Mouse (Mus musculus) limb, embryonic 11.5 days (tissue): ENCODE measurements around the gene Bco1. TPM values are rescaled to one million over a fixed set of nuclear protein-coding genes. Genes with fewer than 3 reads are reported as not detected.

Experiments
- ATAC-seq: fragments of 200-750 bp; cut with Nextera tagmentation; 2 replicates; pipeline ENCODE4 v1.8.0; 2017; ENCODE audit warnings: low read depth; ENCODE audit not compliant: insufficient number of reproducible peaks, low FRiP score, low TSS enrichment
- DNase-seq: peaks from one replicate; pipeline ENCODE4 v3.0.0-alpha.2; 2015; ENCODE audit warnings: low spot score
- H3K27ac ChIP-seq: fragments of 300-500 bp; sonication (generic); replicated peaks from 2 replicates; pipeline ENCODE4 v1.5.1; 2014; ENCODE audit warnings: low read depth, mild to moderate bottlenecking, low read length
- H3K27me3 ChIP-seq: fragments of 300-500 bp; sonication (generic); 2 replicates; pipeline ENCODE4 v1.6.1; 2014; ENCODE audit warnings: mild to moderate bottlenecking, low read length, mixed read lengths; ENCODE audit not compliant: control insufficient read depth, insufficient read depth
- H3K36me3 ChIP-seq: fragments of 300-500 bp; sonication (generic); 2 replicates; pipeline ENCODE4 v1.6.1; 2014; ENCODE audit warnings: mild to moderate bottlenecking, low read length, moderate library complexity, mixed read lengths; ENCODE audit not compliant: control insufficient read depth, insufficient read depth
- H3K4me1 ChIP-seq: fragments of 300-500 bp; sonication (generic); 2 replicates; pipeline ENCODE4 v1.6.1; 2014; ENCODE audit warnings: low read length, mixed read lengths; ENCODE audit not compliant: control insufficient read depth, insufficient read depth
- H3K4me2 ChIP-seq: fragments of 300-500 bp; sonication (generic); 2 replicates; pipeline ENCODE4 v1.6.1; 2014; ENCODE audit warnings: low read depth, mild to moderate bottlenecking, moderate library complexity; ENCODE audit not compliant: severe bottlenecking
- H3K4me3 ChIP-seq: fragments of 300-500 bp; sonication (generic); 2 replicates; pipeline ENCODE4 v1.5.1; 2014; ENCODE audit warnings: low read depth, low read length
- H3K9ac ChIP-seq: fragments of 300-500 bp; sonication (generic); 2 replicates; pipeline ENCODE4 v1.6.1; 2014; ENCODE audit warnings: mild to moderate bottlenecking, low read length
- H3K9me3 ChIP-seq: fragments of 300-500 bp; sonication (generic); 2 replicates; pipeline ENCODE4 v1.6.1; 2016; ENCODE audit warnings: low read length; ENCODE audit not compliant: control insufficient read depth
- WGBS: fragments of 180-500 bp; shearing (Covaris S2); extraction: QIAGEN DNeasy Blood & Tissue Kit; methylation state at CpG from one replicate; pipeline ENCODE4 v1.1.7; 2014; 5-methylcytosine and 5-hydroxymethylcytosine counted together
- polyA plus RNA-seq: library from polyadenylated mRNA; unstranded; fragments of >200 nt; fragmentation: Nextera tagmentation; extraction: Ambion mirVana; gene quantifications from 2 replicates; pipeline ENCODE4 v1.2.1, GENCODE M21; 2014

The Bco1 gene
- not detected in 2 replicates for polyA plus RNA-seq

- Histone ChIP-seq H3K9me3 (no peaks in the 10 kb centered on the region), H3K27ac (no peak within 1 kb of the TSS), H3K4me3 (no peak within 1 kb of the TSS), H3K9ac (no peak within 1 kb of the TSS), H3K36me3 (no peaks in the 10 kb centered on the region), H3K27me3 (no peaks in the 10 kb centered on the region), H3K4me1 (no peaks in the 10 kb centered on the region; the same call in 1 of the 2 replicates), H3K4me2 (no peak within 1 kb of the TSS)
- 50% methylated on average over 12 of the region's 12 CpGs for WGBS
- DNase-seq (no peak), ATAC-seq (no peak)
These were observed at the start of gene Bco1 for GRCm38 (mm10) chr8:117095647-117096046. Gene Bco1, plus strand, starts transcription at chr8:117095854.

DNA sequence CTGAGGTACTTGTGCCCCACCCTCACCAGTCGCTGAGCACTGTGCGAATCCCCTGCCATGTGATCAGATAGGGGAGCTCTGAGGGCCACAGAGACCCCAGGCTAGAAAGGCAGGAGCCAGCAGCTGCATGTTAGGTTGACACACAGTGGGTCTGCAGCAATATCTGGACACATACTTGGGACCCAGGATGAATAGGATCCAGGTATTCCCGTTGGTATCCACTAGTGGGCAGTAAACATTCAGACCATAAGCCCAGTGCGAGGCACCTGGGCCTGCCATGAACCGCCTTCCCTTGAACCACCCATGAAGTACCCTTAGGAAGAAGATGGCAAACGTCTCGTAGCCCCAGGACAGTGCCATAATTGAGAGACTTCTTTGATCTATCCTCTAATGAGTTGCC lies 46.2 kb upstream of the Bco1 start:
- Histone ChIP-seq H3K4me2 (no peak overlapping the region), H3K9ac (no peak overlapping the region), H3K9me3 (no peaks in the 10 kb centered on the region), H3K36me3 (no peaks in the 10 kb centered on the region), H3K27me3 (no peaks in the 10 kb centered on the region), H3K27ac (no peak overlapping the region), H3K4me3 (no peak overlapping the region), H3K4me1 (no peaks in the 10 kb centered on the region)
- ATAC-seq = no peak
- DNase-seq = no peak
- WGBS = 61% methylated on average over 7 of the region's 7 CpGs

DNA sequence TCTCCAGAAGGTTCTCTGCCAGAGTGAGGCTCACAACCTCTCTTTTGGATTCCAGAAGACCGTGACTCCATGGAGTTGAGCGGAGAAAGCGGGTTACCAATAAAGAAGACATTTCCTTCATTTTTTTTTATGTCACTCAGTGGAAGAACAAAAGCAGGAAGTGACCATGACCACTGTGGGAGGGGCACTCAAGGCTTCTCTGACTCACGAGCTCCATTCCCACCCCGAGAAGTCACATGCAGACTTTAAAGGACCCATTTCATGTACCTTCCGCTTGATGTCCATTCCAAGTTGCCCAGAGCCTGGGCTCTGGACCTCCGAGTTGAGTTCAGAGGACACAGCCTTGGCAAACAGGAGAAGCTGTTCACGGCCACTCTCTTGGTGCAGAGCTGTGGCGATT lies 44.9 kb upstream of the Bco1 start:
- Histone ChIP-seq H3K4me1 (no peaks in the 10 kb centered on the region), H3K4me2 (no peak overlapping the region), H3K9me3 (no peaks in the 10 kb centered on the region), H3K27ac (no peak overlapping the region), H3K27me3 (no peaks in the 10 kb centered on the region), H3K36me3 (no peaks in the 10 kb centered on the region), H3K9ac (no peak overlapping the region), H3K4me3 (no peak overlapping the region)
- ATAC-seq (no peak), DNase-seq (no peak)
- 88% methylated on average over 9 of the region's 9 CpGs for WGBS

- 55% methylated on average over 9 of the region's 9 CpGs for WGBS
- DNase-seq = no peak
- Histone ChIP-seq H3K9ac (no peak overlapping the region), H3K4me3 (no peak overlapping the region), H3K9me3 (no peaks in the 10 kb centered on the region), H3K27me3 (no peaks in the 10 kb centered on the region), H3K4me2 (no peak overlapping the region), H3K27ac (no peak overlapping the region), H3K4me1 (no peaks in the 10 kb centered on the region), H3K36me3 (no peaks in the 10 kb centered on the region)
- no peak for ATAC-seq
These were observed 44.3 kb upstream of the Bco1 start for GRCm38 (mm10) chr8:117051316-117051715.

GRCm38 (mm10) chr8:117053135-117054079 lies 42.2 kb upstream of the Bco1 start:
- DNase-seq = no peak
- Histone ChIP-seq H3K27ac (no peak overlapping the region), H3K9me3 (no peaks in the 10 kb centered on the region), H3K4me3 (no peak overlapping the region), H3K4me1 (no peaks in the 10 kb centered on the region), H3K4me2 (no peak overlapping the region), H3K36me3 (no peaks in the 10 kb centered on the region), H3K9ac (no peak overlapping the region), H3K27me3 (no peaks in the 10 kb centered on the region)
- 74% methylated on average over 12 of the region's 12 CpGs for WGBS
- no peak for ATAC-seq

- H3K4me1 ChIP-seq = no peaks in the 10 kb centered on the region
- ATAC-seq = no peak
- H3K4me3 ChIP-seq = no peak overlapping the region
- 89% methylated on average over 3 of the region's 3 CpGs for WGBS
- no peak overlapping the region for H3K9ac ChIP-seq
- no peaks in the 10 kb centered on the region for H3K36me3 ChIP-seq
- DNase-seq = no peak
- H3K27me3 ChIP-seq = no peaks in the 10 kb centered on the region
- no peak overlapping the region for H3K27ac ChIP-seq
- H3K9me3 ChIP-seq = no peaks in the 10 kb centered on the region
- no peak overlapping the region for H3K4me2 ChIP-seq
These were observed 41.5 kb upstream of the Bco1 start for GRCm38 (mm10) chr8:117054146-117054545.

DNA sequence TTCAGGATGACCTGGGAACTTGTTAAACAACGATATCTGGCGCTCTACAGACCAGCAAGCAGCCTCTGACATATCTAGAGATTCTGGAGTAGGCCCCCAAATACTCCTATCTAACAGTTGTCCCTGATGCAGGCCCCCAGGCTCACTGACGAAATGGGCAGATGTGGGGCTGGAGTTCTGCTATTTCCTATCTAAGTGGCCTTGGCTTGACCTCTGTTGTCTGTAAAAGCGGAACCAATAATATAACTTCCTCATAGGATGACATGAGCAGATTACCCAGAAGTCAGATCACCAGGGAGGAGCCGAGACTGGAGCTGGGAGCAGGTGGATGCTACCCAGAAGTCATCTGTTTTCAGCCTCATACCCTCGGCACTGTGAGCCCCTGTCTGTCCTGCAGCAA lies 40.6 kb upstream of the Bco1 start:
- DNase-seq (no peak), ATAC-seq (no peak)
- no peaks in the 10 kb centered on the region for H3K9me3 ChIP-seq
- H3K9ac ChIP-seq = no peak overlapping the region
- 79% methylated on average over 6 of the region's 6 CpGs for WGBS
- H3K36me3 ChIP-seq = no peaks in the 10 kb centered on the region
- no peaks in the 10 kb centered on the region for H3K27me3 ChIP-seq
- H3K4me2 ChIP-seq = no peak overlapping the region
- no peak overlapping the region for H3K27ac ChIP-seq
- H3K4me1 ChIP-seq = no peaks in the 10 kb centered on the region
- H3K4me3 ChIP-seq = no peak overlapping the region

DNA sequence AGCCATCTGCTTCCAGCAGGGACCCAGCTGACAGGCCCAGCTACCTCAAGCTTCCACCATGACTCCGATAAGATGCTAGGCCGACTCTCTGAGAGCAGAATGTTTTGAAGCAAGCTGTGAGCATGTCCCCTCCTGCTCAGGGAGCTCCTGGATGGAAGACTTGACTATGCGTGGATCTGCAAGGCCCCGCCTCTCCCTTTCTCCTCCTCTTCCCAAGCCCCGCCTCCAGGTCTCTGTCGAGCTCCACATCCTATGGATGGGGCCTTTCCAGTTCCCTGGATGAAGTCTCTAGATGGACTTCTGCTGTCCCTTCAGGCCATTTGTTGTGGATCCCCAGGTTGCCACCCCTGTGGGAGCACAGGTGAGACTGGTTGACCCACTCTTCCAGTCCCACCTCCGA lies 36.6 kb upstream of the Bco1 start:
- Histone ChIP-seq H3K27ac (no peak overlapping the region), H3K4me1 (no peaks in the 10 kb centered on the region), H3K9ac (no peak overlapping the region), H3K27me3 (no peaks in the 10 kb centered on the region), H3K9me3 (no peaks in the 10 kb centered on the region), H3K4me2 (no peak overlapping the region), H3K4me3 (no peak overlapping the region), H3K36me3 (no peaks in the 10 kb centered on the region)
- DNase-seq = no peak
- 66% methylated on average over 7 of the region's 7 CpGs for WGBS
- no peak for ATAC-seq
